Mouse (Mus musculus) kidney, postnatal 0 days (tissue): ENCODE measurements around the gene Mtfmt. TPM values are rescaled to one million over a fixed set of nuclear protein-coding genes. Genes with fewer than 3 reads are reported as not detected.

Experiments
- ATAC-seq: fragments of 200-750 bp; cut with Nextera tagmentation; replicated peaks from 2 replicates; pipeline ENCODE4 v1.8.0; 2017; ENCODE audit warnings: low read depth, moderate number of reproducible peaks, moderate TSS enrichment, moderate library complexity; ENCODE audit not compliant: low FRiP score
- DNase-seq: peaks from one replicate; pipeline ENCODE4 v3.0.0-alpha.2; 2016; ENCODE audit warnings: low spot score
- H3K27ac ChIP-seq: fragments of 300-500 bp; sonication (generic); 2 replicates; pipeline ENCODE4 v1.5.1; 2014; ENCODE audit warnings: mild to moderate bottlenecking
- H3K27me3 ChIP-seq: fragments of 300-500 bp; sonication (generic); 2 replicates; pipeline ENCODE4 v1.6.1; 2014; ENCODE audit warnings: low read length, mixed read lengths; ENCODE audit not compliant: insufficient read depth
- H3K36me3 ChIP-seq: fragments of 300-500 bp; sonication (generic); 2 replicates; pipeline ENCODE4 v1.6.1; 2014; ENCODE audit warnings: low read length, mixed read lengths; ENCODE audit not compliant: insufficient read depth
- H3K4me1 ChIP-seq: fragments of 300-500 bp; sonication (generic); replicated peaks from 2 replicates; pipeline ENCODE4 v1.6.1; 2014; ENCODE audit warnings: antibody characterized with exemption, low read length, mixed read lengths; ENCODE audit not compliant: insufficient read depth
- H3K4me2 ChIP-seq: fragments of 300-500 bp; sonication (generic); 2 replicates; pipeline ENCODE4 v1.6.1; 2014; ENCODE audit warnings: mild to moderate bottlenecking, low read length, moderate library complexity, mixed read lengths
- H3K4me3 ChIP-seq: fragments of 300-500 bp; sonication (generic); replicated peaks from 2 replicates; pipeline ENCODE4 v1.5.1; 2014; ENCODE audit warnings: low read depth, low read length
- H3K9ac ChIP-seq: fragments of 300-500 bp; sonication (generic); 2 replicates; pipeline ENCODE4 v1.6.1; 2014; ENCODE audit warnings: low read depth, low read length
- H3K9me3 ChIP-seq: fragments of 300-500 bp; sonication (generic); replicated peaks from 2 replicates; pipeline ENCODE4 v1.6.1; 2016; ENCODE audit warnings: low read length, inconsistent platforms, mixed read lengths
- CTCF ChIP-seq: IDR thresholded peaks from 2 replicates; pipeline ENCODE4 v1.5.1; 2016; ENCODE audit warnings: antibody characterized with exemption, low read depth, mild to moderate bottlenecking, moderate library complexity
- WGBS: fragments of 180-500 bp; shearing (Covaris S2); extraction: QIAGEN DNeasy Blood & Tissue Kit; methylation state at CpG from one replicate; pipeline ENCODE4 v1.1.7; 2014; 5-methylcytosine and 5-hydroxymethylcytosine counted together
- polyA plus RNA-seq: library from polyadenylated mRNA; unstranded; fragments of >200 nt; fragmentation: Nextera tagmentation; extraction: Ambion mirVana; gene quantifications from 2 replicates; pipeline ENCODE4 v1.2.1, GENCODE M21; 2015

Mtfmt gene
- polyA plus RNA-seq, 1 experiment from 2014 or later, result 19.2 TPM

DNA sequence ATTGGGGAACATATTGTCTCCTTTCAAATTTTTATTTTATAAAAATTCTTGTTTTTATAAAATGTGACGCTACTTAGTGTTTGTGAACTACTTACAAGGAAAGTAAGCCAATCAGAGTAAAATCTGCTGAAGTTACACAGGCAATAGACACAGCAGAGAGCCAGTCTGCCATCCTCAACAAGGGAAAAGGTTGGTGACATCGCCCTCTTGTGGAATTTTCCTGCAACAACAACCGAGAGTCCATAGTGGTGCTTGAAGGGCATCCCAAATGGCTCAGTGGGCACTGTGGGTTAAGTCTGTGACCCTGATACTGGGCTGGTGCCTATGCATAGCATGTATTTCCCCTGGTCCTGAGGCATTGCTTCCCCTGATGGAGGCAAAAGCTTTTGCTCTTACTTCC, 3.3 kb upstream of the Mtfmt start:
- DNase-seq (peak; percentile 90), ATAC-seq (no peak)
- Histone ChIP-seq H3K4me2 (no peak overlapping the region), H3K27ac (no peak overlapping the region), H3K27me3 (no peaks in the 10 kb centered on the region), H3K9me3 (no peaks in the 10 kb centered on the region), H3K4me3 (no peak overlapping the region), H3K9ac (no peak overlapping the region), H3K4me1 (no peaks in the 10 kb centered on the region), H3K36me3 (no peaks in the 10 kb centered on the region)
- WGBS, result 3% methylated on average over 3 of the region's 3 CpGs
- TF ChIP-seq CTCF, result peak; percentile 91

DNA sequence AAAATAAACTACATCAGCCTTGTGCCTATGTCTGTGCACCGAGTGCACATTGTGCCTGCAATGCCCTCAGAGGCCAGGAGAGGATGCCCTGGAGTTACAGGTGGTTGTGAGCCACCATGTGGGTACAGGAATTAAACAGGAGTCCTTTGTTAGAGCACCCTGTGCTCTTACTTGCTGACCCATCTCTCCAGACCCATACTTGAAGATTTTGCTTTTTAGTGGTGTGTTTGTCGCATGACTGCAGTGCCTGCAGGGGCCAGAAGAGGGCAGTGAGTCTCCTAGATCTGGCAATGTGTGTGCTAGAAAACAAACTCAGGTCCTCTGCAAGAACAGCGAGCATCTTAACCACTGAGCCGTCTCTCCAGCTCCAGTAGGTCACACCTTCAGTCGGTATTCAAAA, 1.4 kb upstream of the Mtfmt start:
- WGBS, result 74% methylated on average over 5 of the region's 5 CpGs
- no peak overlapping the region for H3K4me3 ChIP-seq
- peak; percentile 69 for TF ChIP-seq CTCF
- DNase-seq (peak; percentile 58), ATAC-seq (no peak)
- no peaks in the 10 kb centered on the region for H3K9me3 ChIP-seq
- no peaks in the 10 kb centered on the region for H3K4me1 ChIP-seq
- H3K36me3 ChIP-seq, result no peaks in the 10 kb centered on the region
- no peak overlapping the region for H3K9ac ChIP-seq
- no peak overlapping the region for H3K4me2 ChIP-seq
- H3K27me3 ChIP-seq, result no peaks in the 10 kb centered on the region
- no peak overlapping the region for H3K27ac ChIP-seq

DNA sequence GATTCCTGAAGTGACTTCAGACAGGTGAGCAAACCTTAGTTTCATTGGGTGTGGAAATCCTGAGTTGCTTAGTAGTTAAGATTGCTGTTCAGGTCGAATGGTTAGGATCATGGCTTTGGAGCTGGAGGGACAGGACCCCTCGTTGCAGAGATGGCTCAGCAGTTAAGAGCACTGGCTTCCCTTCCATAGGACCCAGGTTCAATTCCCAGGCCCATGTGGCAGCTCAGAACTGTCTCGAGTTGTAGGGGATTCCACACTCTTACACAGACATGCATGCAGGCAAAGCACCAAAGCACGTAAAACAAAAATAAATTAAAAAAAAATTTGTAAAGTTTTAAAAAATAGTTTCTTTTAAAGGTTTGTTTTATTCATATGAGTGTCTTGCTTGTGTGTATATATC, 371 bp upstream of the Mtfmt start:
- WGBS, result 71% methylated on average over 4 of the region's 4 CpGs
- H3K4me3 ChIP-seq, result no peak overlapping the region
- H3K4me1 ChIP-seq, result no peaks in the 10 kb centered on the region
- 0 out of 2 replicates have a peak, but pooled peaks cover 3% of the 10 kb centered on the region for H3K36me3 ChIP-seq
- ATAC-seq (no peak), DNase-seq (no peak)
- no peak overlapping the region for H3K4me2 ChIP-seq
- no peaks in the 10 kb centered on the region for H3K9me3 ChIP-seq
- TF ChIP-seq CTCF, result no peak
- no peak overlapping the region for H3K9ac ChIP-seq
- no peak overlapping the region for H3K27ac ChIP-seq
- H3K27me3 ChIP-seq, result no peaks in the 10 kb centered on the region

DNA sequence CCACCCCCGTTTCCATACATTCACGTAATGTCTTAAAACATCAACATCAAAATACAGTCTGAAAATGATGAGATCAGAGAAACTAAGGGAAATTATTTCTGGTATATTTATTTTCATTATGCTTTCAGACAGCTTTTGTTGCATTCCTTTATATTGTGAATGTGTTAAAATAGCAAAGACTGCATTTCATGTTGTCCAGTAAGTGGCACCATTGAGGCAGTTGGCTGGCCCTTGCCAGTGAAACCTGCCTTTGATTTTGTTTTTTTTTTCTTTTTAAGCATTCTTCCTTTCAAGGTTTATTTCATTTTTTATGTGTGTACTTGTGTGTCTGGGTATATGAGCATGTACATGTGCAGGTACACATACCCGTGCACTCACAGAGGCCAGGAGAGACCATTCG, 9.1 kb downstream of the Mtfmt start:
- H3K4me1 ChIP-seq, result no peaks in the 10 kb centered on the region
- no peak for ATAC-seq
- H3K27ac ChIP-seq, result no peak overlapping the region
- no peak for DNase-seq
- peaks cover 45% of the 10 kb centered on the region; the same call in 1 of the 2 replicates for H3K36me3 ChIP-seq
- no peaks in the 10 kb centered on the region for H3K9me3 ChIP-seq
- no peak overlapping the region for H3K4me2 ChIP-seq
- no peaks in the 10 kb centered on the region for H3K27me3 ChIP-seq
- peak; percentile 47 for TF ChIP-seq CTCF
- H3K9ac ChIP-seq, result no peak overlapping the region
- H3K4me3 ChIP-seq, result no peak overlapping the region
- WGBS, result 89% methylated on average over 4 of the region's 4 CpGs

DNA sequence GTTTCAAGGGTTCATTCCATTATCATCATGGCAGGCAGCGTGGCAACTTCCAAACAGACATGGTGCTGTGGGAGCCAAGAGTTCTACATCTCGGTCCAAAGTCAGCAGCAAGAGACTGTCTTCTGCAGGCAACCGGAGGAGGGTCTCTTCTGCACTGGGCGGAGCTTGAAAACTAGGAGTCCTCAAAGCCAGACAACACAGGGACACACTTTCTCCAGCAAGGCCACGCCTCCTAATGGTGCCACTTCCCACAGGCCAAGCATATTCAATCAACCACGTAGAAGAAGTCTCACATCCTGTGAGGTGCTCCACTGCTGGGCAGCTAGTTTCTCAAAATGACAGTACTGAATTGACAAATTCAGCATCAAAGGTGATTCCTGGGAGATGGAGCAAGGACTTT, 12.4 kb downstream of the Mtfmt start:
- ATAC-seq (no peak), DNase-seq (no peak)
- TF ChIP-seq CTCF, result no peak
- Histone ChIP-seq H3K4me1 (no peaks in the 10 kb centered on the region), H3K9ac (no peak overlapping the region), H3K4me3 (no peak overlapping the region), H3K36me3 (peaks cover 42% of the 10 kb centered on the region), H3K27ac (no peak overlapping the region), H3K9me3 (no peaks in the 10 kb centered on the region), H3K4me2 (no peak overlapping the region), H3K27me3 (no peaks in the 10 kb centered on the region)
- WGBS, result 88% methylated on average over 6 of the region's 6 CpGs

DNA sequence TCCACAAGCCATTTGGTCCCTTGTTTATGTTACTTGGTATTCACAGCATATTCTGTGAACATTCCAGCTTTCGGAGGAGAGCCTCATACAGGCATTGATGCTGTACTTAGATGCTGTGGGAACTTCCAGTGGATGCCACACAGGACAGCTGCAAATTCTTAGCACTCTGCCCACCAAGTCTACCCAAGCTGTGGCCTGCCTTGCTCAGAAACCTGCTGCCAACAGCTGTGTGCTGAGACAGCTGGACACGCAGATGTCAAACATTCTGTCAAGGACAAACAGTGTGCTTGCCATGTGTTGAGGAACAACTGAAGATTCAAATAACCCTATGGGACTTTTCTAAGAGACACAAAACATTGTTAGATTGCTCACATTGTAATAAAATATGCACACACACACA, 23.4 kb downstream of the Mtfmt start:
- Histone ChIP-seq H3K4me3 (no peak overlapping the region), H3K27ac (no peak overlapping the region), H3K27me3 (no peaks in the 10 kb centered on the region), H3K9ac (no peak overlapping the region), H3K4me2 (no peak overlapping the region), H3K36me3 (no peaks in the 10 kb centered on the region), H3K9me3 (no peaks in the 10 kb centered on the region), H3K4me1 (peaks cover 13% of the 10 kb centered on the region; the same call in 1 of the 2 replicates)
- WGBS, result 81% methylated on average over 2 of the region's 2 CpGs
- no peak for ATAC-seq
- TF ChIP-seq CTCF, result no peak
- DNase-seq, result no peak

DNA sequence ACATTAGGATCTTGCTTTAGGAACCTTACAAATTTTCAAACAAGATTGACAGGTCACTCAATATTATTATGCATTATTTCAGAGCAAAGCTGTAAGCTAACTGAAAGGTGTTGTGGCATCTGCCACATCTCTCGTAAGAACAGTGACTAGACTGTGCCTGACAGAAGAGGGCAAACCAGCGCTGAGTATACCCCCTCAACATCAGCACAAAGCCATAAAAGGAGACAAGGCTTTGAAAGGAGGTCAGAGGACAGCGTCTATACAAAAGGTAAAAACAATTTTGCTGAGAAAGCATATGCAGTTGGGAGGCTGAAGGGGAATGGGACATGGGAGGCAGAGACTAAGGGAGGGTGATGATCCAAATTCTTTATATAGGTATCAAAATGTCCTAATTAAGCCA, 24.6 kb downstream of the Mtfmt start:
- no peaks in the 10 kb centered on the region for H3K9me3 ChIP-seq
- ATAC-seq (no peak), DNase-seq (no peak)
- H3K4me3 ChIP-seq, result peak overlapping the region; percentile 81
- H3K36me3 ChIP-seq, result no peaks in the 10 kb centered on the region
- no peaks in the 10 kb centered on the region for H3K27me3 ChIP-seq
- H3K27ac ChIP-seq, result peak overlapping the region; percentile 91
- WGBS, result 40% methylated on average over 3 of the region's 3 CpGs
- H3K4me2 ChIP-seq, result peak overlapping the region; percentile 55
- H3K4me1 ChIP-seq, result peaks cover 13% of the 10 kb centered on the region; the same call in 1 of the 2 replicates
- no peak overlapping the region for H3K9ac ChIP-seq
- TF ChIP-seq CTCF, result no peak
